Mouse (Mus musculus): Measurements from ENCODE around the gene Rpl9-ps6.

Rpl9-ps6 gene

DNA sequence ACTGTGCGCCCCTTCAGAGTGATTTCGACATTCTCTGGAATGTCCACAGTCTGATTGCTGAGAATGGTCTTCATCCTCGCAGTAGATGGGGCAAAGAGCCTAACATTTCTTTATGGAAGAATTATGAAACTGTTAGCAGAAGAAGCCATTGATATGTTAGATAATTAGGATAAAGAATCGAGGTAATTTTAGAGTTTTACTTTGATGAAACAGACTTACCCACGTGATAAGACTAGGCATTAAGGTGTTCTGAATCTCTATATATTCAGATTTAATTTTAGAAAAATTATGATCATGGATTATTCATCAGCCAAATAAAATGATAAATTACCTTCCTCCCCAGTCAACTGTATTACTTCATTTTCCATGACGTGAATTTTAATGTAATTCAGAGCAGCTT lies at the start of gene Rpl9-ps6:
Gene Rpl9-ps6, minus strand, starts transcription at position 101 of the 400 bp plus-strand sequence.
- no peak for DNase-seq (ENCODE audit: low read depth)

DNA sequence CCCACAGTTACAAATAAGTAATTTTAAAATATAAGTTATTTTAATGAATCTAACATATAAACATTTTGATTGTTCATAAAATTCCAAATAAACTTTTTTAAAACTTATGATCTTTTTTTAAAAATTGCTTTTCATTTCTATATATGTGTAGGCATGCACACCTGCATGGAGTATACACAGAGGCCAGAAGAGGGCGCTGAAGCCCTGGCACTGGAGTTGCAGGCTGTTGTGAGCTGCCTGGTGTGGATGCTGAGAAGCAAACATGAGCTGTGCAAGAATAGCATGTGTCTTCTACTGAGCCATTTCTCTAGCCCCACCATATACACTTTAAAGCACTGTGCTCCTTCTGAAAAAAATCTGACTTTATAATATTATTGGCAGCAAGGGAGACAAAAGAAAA lies 46.1 kb upstream of the Rpl9-ps6 start:
- DNase-seq (ENCODE audit: low read depth) = no peak

DNA sequence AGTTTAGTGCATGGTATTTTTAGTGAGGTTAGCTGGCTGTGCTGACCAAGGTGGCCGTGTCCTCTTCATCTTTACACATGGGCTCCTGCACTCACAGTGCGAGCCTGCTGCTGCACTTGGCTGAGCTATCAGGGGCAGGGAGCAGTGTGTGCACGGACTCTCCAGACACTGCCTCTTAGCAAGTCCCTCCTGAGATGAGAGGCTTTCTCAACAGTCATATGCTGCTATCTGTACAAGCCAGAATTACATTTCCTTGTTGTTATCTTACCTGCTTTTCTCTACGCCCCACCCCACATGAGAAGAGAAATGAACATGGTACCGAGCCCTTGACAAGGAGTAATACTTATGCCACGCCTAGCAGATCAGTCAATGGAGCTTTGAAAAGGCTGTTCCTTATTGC lies 44.6 kb upstream of the Rpl9-ps6 start:
- peak; percentile 75 for DNase-seq (ENCODE audit: low read depth)

DNA sequence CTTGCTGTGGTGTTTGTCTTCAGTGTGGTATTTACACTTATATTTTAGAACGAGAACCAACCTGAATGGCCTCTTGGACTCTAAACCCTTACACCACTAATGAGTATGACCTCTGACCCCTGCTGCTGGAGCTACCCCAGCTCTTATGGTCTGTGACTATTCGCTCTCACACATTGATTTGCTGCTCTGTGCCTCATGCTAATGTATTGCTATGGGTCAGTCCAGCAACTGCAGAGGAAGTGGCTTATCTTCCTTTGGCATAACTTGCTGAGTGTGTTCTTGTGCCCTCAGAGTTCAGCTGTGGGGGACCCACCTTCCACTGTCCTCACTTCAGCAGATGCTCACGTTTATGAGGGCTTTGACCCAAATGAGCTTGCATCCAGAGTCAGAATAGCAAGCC lies 43.9 kb upstream of the Rpl9-ps6 start:
- peak; percentile 34 for DNase-seq (ENCODE audit: low read depth)

DNA sequence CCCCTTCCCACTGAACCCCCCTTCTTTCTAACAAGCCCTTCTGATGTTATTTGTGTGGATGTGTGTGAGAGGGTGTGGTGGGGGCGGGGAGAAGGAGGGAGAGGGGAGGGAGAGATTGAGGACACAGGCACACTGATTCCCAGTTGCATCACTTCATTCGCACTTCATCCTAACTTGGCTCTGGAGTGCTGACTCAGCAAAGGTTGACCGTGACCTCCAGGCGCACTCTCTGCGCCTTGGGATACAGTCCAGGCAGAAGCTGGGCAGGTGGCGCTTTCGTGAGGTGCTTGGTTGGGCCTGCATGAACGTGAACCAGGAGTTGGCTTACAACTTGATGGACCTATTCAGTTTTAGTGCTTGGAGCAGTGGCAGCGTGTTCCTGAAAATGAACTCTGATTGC lies 41.1 kb upstream of the Rpl9-ps6 start:
- no peak for DNase-seq (ENCODE audit: low read depth)

DNA sequence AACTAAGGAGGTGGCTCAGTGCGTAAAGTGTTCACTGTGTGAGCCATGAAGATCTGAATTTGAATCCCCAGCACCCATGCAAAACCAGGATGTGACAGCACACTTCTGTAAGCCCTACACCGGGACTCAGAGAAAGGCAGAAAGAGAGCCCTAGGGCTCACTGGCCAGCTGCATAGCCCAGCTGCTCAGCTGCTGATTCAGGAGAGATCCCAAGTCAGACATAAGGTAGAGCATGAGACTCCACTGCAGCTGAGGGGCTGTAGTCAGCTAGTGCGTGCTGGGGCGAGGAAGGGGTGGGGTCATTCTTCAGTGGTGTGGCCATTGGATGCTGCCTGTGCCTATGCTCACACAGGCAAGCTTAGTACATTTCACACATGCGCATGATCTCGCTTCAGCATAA lies 40.7 kb upstream of the Rpl9-ps6 start:
- no peak for DNase-seq (ENCODE audit: low read depth)

DNA sequence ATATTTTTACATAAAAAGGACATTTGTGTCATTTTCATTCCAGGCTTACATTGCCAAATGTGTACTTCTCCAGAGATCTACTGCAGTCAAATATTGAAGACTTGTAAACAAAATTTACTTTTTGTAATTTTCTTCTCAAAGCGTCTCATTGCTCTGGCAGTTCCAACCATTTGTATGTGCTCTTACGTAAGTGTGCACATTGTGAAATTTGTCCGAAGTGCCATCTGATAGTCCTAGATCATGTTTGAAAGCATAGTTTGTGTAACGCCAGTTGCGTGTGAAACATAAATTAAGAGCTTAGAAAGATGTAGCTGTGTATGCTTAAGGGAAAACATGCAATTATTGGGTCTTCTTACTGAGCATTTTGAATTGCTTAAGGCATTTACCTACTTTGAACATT lies 40.1 kb upstream of the Rpl9-ps6 start:
- no peak for DNase-seq (ENCODE audit: low read depth)

DNA sequence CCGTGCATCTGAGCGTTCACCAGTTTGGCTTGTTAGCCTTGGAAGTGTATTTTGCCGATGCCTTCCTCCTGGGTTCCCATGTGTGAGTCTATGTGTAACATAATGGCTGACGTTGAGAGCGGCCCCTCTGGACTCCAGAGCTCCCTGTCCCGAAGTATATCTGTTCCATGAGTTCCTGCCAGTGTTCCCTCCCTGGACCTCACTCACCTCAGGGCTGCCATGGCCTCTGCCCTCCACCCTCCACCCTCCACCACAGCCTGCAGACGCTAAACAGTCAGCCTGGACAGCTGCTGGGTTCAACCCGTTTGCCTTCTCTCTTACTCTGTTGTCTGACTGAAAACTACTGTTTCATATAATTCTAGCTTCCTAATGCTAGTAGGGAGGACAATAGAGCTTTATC lies 39.7 kb upstream of the Rpl9-ps6 start:
- no peak for DNase-seq (ENCODE audit: low read depth)

DNA sequence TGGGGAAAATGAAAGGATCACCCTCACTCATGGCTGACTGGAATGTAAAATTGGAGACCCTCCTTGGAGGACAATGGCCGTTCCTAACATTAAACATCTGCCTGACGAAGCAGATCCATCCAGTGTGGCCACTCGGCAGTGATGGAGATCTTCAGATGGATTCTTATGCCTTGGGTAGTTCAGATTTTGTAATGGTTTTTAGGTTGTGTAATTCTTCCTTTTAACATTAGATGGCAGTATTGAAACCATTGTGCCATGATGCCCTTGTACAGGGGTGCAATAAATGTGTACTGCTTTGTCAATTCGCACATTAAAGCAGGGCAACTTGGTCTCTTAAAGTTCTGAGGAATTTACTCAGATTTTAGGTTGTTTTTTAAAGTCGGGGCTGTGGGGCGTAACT lies 35.0 kb upstream of the Rpl9-ps6 start:
- no peak for DNase-seq (ENCODE audit: low read depth)

DNA sequence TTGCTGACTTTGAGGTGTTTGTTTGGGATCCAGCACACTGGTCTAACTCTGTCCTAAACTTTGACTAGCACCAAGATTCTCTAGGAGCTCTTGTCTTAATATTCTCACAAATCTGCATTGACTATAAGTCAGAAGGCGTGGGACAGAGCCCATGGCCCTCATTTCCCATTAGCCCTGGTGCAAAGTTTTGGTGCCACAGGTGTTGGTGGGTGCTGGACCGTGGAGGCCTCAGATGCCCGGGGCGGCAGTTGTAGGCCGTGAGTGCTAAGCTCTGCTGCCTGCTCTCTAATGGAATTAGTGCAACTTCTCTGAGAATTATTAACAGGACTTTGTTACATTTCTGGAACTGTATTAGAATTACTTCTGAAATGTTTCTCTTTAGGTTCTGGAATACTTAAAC lies 31.6 kb upstream of the Rpl9-ps6 start:
- no peak for DNase-seq (ENCODE audit: low read depth)

DNA sequence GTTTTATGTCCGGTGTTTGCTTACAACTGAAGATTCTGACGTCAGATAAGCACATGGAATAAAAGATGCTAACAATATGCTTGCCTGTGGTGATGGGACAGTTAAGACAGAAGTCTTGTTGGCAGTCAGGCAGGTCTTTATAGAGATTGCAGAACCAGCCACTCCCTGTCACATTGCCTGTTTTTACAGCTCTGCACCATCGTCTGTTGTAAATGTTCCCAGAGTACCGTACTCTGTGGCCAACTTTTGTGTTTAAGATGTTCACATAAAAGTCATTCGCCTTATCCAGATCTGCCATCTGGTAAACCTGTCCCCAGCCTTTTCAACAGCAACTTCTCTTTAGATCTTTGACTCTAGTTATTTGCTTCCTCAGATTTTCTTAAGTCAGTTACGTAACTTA lies 31.0 kb upstream of the Rpl9-ps6 start:
- no peak for DNase-seq (ENCODE audit: low read depth)

DNA sequence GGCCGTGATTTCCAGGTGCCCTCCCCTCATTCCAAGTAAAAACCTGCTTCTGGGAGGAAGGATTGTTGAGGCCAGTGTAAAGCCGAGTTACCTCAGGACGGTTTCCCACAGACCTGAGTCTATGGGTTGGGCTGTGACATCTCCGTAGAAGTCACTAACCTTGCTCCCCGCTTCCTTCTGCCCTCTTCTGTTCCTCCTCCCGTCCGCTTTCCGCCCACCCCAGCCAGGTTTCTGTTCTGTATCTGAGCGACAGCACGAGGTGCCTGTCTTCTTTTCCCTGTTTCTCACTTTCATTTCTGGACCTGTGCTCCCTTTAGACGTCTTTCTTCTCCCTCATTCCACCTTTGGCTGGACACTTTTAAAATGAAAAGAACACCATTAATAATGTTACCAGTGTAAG lies 28.7 kb upstream of the Rpl9-ps6 start:
- DNase-seq (ENCODE audit: low read depth) = no peak

DNA sequence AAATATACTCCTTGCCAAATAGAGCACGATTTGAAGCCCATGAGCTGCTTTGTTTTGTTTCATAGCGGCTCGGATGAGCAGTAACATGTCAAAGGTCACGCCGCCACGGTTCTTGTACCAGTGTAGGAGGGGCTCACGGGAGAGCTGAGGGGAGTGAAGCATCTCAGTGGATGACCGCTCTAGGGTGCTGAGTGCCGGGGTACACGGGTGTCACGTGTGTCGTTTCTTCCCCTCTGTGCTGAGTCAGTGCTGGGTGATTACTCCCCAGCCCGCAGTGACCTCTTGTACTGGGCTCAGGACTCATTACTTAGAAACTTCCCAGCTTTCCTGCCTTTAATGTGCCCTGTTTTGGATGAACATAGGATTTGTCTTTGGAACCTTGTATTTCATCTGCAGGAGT lies 28.2 kb upstream of the Rpl9-ps6 start:
- no peak for DNase-seq (ENCODE audit: low read depth)

DNA sequence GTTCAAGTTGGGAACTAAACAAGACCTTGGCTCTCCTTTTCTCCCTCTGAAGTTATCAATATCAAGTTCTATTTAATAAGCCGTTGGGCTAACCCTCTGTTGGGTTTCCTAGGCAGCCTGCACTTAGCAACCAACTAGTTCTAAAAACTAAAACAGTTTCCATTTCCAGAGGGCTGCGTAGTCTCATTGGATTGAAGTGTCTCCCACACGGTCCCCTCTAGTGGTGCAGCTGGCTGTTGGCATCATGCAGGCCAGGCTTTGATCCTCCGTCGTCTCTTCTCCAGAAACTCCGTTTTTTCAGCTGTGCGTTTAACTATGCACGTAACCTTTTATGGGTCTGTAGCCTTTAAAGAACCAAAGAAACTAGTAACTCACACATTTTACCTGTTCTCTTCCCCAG lies 27.1 kb upstream of the Rpl9-ps6 start:
- DNase-seq (ENCODE audit: low read depth) = no peak

DNA sequence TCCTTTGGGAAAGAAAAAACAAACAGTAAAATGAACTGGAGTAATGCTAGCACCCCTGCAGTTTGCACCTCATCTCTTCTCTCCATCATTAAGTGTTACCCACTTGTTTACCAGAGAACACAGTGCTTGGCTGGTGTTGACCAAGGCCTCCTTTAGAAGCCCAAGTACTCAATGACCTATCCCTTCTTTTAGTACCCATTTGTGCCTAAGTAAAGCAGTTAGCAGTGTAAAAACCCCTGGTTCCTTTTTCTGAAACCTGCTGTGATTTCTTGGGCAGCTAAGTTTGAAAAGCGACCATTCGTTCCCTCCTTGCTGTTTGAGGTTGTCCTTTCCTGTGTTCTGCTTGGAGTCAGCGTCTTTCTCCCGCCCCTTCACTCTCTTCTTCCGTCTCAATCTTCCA lies 26.6 kb upstream of the Rpl9-ps6 start:
- no peak for DNase-seq (ENCODE audit: low read depth)

DNA sequence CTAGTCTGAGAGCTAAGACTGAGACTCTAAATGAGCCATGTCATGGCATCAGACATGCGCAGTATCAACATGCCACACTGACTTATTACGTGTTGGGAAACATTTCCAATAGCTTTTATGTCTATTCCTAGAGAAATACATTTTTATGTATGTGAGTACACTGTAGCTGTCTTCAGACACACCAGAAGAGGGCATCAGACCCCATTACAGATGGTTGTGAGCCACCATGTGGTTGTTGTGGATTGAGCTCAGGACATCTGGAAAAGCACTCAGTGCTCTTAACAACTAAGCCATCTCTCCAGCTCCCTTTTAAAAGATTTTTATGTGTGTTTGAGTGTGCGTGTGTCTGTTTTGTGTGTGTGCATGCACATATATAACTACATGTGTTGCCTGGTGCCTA lies 26.0 kb upstream of the Rpl9-ps6 start:
- DNase-seq (ENCODE audit: low read depth) = no peak

DNA sequence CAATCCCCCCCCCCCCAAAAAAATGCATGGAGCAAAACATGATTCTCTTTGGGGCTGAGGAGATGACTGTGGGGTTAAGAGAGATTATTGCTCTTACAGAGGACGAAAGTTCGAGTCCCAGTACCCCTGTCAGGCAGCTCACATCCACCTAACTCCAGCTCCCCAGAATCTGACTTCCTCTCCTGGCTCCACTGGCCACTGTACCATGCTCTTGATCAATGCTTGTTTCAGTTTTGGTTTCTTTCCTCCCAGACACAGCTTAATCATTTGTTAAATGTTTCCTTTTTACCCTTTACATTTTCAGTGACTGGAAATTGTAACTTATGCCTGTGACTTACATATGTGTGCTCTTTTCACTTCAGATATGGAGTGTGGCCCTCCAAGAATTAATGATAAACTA lies 24.6 kb upstream of the Rpl9-ps6 start:
- no peak for DNase-seq (ENCODE audit: low read depth)

DNA sequence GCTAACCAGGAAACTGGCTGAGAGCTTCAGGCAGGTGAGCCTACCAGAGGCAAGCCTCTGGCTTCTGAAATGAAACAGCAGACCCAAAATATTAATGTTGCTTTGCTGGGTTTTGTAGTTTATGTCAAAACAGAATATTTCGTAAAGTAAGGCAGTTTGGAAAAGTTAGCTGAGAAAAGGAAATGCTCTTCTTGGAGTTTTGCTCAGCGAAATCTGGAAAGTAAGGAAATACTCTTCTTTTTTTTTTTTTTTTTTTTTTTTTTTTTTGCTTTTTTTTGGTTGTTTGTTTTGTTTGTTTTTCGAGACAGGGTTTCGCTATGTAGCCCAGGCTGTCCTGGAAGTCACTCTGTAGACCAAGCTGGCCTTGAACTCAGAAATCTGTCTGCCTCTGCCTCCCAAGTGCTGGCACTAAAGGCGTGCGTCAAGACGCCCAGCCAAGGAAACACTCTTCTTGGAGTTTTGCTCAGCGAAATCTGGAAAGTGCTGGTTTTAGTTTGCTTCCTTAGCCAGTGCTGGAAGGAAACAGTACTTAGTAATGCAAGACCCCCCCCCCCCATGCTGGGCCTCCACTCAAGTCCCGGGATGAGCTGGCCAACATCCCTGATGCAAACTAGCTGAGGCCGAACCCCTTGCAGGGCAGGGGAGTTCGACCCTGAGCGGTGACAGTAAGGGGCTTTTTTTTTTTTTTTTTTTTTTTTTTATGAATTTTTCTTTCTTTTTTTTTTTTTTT lies 23.0 kb upstream of the Rpl9-ps6 start:
- no peak for DNase-seq (ENCODE audit: low read depth)

DNA sequence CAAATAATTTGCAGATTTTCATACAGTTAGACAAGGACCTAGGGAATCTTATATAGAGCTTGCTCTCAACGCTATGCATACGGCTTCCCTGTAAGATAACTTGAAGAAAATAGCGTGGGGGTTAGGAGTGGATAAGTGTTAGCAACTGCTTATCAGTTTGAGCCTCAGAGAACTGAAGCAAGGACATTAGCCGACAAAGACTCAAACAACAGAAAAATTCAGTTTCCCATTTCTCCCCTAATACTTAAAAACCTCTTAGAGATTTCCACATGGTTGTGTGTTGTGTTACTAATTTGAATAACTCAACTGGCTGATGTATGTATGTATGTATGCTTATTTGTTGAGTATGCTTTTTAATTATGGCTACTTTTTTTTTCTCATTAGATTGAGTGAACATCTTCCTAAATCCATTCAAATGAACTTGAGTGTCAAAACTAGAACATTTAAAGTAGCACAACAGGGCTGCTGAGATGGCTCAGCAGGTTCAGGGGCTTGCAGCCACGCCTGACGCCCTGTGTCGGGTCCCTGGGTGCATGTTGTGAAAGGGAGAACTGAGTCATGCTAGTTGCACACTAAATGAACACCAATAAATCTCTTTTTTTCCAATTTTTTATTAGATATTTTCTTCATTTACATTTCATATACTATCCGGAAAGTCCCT lies 21.3 kb upstream of the Rpl9-ps6 start:
- peak; percentile 46 for DNase-seq (ENCODE audit: low read depth)

DNA sequence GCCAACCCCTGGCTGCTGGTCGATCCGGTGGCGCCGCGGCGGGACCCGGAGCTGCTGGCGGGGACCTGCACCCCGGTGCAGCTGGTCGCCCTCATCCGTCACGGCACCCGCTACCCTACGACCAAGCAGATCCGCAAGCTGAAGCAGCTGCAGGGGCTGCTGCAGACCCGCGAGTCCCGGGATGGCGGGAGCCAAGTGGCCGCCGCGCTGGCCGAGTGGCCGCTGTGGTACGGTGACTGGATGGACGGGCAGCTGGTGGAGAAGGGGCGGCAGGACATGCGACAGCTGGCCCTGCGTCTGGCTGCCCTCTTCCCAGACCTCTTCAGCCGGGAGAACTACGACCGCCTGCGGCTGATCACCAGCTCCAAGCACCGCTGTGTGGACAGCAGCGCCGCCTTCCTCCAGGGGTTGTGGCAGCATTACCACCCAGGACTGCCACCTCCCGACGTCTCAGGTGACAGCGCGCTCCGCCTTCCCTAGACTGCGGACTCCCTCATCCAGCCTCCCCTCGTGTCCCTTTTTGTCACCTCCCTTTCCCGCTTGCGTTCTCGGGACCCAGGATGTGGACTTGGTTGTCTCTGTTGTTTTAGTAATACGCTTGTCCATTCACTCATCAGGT lies 19.8 kb upstream of the Rpl9-ps6 start:
- peak; percentile 54 for DNase-seq (ENCODE audit: low read depth)

DNA sequence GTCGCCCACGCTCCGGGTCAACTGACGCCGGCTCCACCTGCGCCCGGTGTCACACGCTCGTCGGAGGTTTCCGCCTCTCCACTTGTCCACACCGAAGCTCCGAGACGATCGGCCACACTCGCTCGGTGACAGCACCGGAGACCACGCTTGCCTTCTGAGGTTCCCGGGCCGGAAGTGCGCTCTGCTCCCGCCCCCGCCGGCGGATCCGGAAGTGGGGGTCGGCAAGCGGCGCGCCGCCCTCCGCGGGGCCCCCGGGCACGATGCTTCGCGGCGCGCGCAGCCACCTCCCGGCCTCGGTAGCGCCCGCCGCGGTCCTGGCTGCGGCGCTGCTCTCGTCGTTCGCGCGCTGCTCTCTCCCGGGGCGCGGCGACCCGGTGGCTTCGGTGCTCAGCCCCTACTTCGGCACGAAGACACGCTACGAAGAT lies 19.3 kb upstream of the Rpl9-ps6 start, which contains the start of gene Minpp1:
Gene Minpp1, plus strand, starts transcription at position 89 of the 425 bp plus-strand sequence.
- peak; percentile 69 for DNase-seq (ENCODE audit: low read depth)

DNA sequence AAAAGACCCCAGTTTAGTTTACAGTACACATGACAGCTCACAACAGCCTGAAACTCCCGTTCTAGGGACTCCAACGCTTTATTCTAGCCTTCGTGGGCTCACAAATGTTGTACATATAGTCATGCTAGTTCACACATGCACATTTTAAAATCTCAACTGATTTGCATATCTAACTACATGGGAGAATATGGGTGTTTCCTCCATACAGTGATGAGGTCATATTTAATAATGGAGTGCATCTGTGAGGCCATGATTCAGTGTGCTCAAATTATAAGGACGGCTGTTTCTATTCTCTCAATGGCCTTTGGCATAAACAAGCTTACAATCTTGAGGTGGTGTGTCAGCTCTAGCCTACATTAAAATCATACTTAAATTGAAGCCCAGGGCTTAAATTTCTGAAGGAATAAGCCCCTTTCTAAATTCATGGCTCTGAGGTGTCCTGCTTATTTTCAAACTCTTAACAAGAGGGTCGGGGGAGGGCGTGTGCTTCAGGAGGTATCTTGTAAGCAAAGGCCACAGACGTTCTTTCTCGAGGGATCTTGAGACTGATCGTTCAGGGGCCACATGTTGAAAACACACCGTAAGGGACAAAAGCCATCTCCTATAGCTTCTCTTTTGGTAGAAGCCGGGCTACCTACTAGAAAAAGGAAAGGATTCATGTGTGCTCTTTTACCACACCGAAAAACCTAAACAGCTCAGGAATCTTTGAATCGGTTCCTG lies 18.7 kb upstream of the Rpl9-ps6 start:
- DNase-seq (ENCODE audit: low read depth) = peak; percentile 42

DNA sequence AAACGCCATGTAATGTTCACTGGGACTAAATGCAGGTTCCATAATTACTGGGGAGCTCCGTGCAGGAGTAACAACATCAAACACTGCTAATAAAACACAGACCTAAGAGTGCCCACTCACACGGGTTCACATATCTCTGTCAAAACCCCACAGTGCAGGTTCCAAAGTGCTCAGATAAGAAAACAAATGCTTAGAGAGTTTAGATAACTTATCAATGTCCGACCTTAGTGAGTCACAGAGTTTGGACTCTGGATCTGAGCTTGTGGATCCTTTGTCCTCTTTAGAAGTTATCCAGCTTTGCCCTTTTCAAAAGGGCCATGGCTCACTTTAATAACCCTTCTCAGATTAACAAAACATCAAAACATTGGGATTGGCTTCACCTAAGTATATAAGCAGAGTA lies 15.1 kb upstream of the Rpl9-ps6 start:
- no peak for DNase-seq (ENCODE audit: low read depth)
